Mouse (Mus musculus): ENCODE results near the gene Smoc2. TPM values are rescaled to one million over a fixed set of nuclear protein-coding genes. Genes with fewer than 3 reads are reported as not detected.

Gene Smoc2
- 10.4 TPM for polyA plus RNA-seq (2014; fragmentation: Illumina TruSeq; extraction: RNeasy Lipid Tissue Mini Kit (QIAGEN cat#74804); ENCODE audit: insufficient read depth, low read depth, low replicate concordance)

DNA sequence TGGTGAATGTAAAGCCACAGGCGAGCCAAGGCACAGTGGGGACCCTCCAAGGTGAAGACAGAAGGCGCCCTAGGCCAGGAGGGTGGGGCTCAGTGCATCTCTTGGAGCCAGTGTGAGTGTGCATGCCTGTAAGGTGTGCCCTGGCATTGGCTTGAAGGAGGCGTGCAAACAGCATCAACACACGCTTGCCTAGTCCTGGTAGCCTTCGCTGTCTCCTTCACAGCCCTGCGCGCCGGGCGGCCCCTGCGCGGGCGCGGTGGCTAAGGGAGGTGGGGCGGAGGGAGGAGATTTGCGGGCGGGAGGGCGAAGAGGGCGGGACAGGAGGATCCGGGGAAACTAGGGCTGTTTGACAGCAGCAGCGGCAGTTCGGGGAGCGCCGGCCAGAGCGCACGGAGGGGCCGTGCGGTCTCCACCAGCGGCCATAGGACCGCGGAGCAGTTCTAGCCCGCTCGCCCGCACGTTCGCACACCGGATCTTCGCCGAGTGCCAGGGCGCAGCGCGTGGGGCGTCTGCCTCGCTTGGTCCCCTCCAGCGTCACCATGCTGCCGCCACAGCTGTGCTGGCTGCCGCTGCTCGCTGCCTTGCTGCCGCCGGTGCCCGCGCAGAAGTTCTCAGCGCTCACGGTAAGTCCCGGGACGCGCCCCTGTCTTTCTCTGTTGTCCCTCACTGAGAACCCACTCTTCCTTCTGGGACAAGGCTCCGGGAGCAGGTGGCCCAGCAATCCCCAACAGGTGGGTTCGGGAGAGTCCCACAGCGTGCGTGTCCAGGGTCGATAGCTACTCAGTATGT lies at the start of gene Smoc2:
Smoc2 (plus strand) TSS at position 330 of the 789 bp plus-strand sequence.

Other genes with a start within 250 kb of the Smoc2 start
- gene Gm7358, start 220.0 kb upstream of the Smoc2 start, polyA plus RNA-seq (2014; fragmentation: Illumina TruSeq; extraction: RNeasy Lipid Tissue Mini Kit (QIAGEN cat#74804); ENCODE audit: insufficient read depth, low read depth, low replicate concordance), result not detected
- 1.8 TPM for gene Dact2, start 75.2 kb upstream of the Smoc2 start, polyA plus RNA-seq (2014; fragmentation: Illumina TruSeq; extraction: RNeasy Lipid Tissue Mini Kit (QIAGEN cat#74804); ENCODE audit: insufficient read depth, low read depth, low replicate concordance)